8 mouse cellular contexts compared by ENCODE assay signal in the genomic region with DNA sequence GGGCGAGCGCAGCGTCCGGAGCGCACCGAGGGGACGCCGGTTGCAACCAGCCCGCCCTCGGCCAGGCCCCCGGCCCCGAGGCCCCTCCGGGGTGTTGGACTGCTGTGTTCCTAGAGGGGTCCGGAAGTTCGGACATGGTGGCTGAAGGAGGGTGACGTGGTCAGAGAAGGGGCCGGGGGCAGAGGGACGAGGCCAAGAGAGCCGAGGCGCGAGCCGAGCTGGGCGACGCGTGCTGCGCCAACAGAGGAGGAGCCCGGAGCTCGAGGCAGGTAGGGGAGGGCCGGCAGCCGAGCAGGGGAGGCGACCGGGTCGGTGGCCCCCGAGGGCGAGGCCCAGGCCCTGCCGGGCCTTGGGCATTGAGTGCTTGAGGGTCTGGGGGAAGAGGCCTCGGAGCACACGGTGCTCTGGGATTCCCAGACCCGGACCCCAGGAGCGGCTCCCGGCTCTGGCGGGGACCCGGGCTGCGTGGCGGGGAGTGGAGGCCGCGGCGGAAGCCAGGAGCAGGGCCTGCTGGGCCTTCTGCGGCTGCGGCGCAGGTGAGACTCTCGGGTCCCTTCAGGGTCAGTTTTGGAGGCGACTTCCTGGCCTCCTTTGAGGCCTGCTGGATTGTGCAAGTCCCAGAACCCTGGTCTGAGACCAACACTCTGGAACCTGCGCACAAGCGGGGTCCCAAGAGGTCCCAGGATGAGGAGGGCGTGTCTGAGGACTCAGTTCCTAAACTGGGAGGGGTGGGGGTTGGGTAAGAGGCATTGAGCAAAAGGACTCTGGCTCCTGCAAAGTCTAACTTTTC. TPM values are rescaled to one million over a fixed set of nuclear protein-coding genes. Genes with fewer than 3 reads are reported as not detected.
DNase-seq lines count a peak whose midpoint lies in the region; ATAC-seq lines count a peak whose summit lies in the region.

No protein-coding gene starts in this region.

- intact Hi-C loops in heart, postnatal 25 days (cut with DNase I) = no loop called here

- WGBS in heart, embryonic 13.5 days = under 1% methylated on average over 56 of the region's 56 CpGs
- under 1% methylated on average over 52 of the region's 56 CpGs for WGBS in hindbrain, embryonic 16.5 days
- under 1% methylated on average over 54 of the region's 56 CpGs for WGBS in neural tube, embryonic 11.5 days

- H3K4me3 ChIP-seq in heart, embryonic 13.5 days = peak overlapping the region; percentile 56
- H3K4me3 ChIP-seq in hindbrain, embryonic 16.5 days (ENCODE audit: low read length) = peak overlapping the region; percentile 38
- peak overlapping the region; percentile 37 for H3K4me3 ChIP-seq in neural tube, embryonic 11.5 days (ENCODE audit: low read depth, low read length)

- peak overlapping the region; percentile 58 for H3K9ac ChIP-seq in heart, embryonic 13.5 days
- no peak overlapping the region for H3K9ac ChIP-seq in hindbrain, embryonic 16.5 days (ENCODE audit: low read depth, low read length)
- no peak overlapping the region for H3K9ac ChIP-seq in neural tube, embryonic 11.5 days (ENCODE audit: low read length)

- no peak for DNase-seq in heart, postnatal 25 days (ENCODE audit: low spot score)
- peak; percentile 40 for DNase-seq in embryo, embryonic 9.5 days (ENCODE audit: extremely low spot score)
- peak; percentile 53 for DNase-seq in neural tube, embryonic 11.5 days (ENCODE audit: low spot score)
- DNase-seq in spleen, adult 18-20 months = no peak
- no peak for DNase-seq in ovary, adult 18-20 months (ENCODE audit: low spot score)

- peaks cover 3% of the 10 kb centered on the region; the same call in 1 of the 2 replicates for H3K9me3 ChIP-seq in heart, embryonic 13.5 days
- peaks cover 4% of the 10 kb centered on the region; the same call in 1 of the 2 replicates for H3K9me3 ChIP-seq in hindbrain, embryonic 16.5 days (ENCODE audit: control insufficient read depth, low read length)
- no peaks in the 10 kb centered on the region for H3K9me3 ChIP-seq in neural tube, embryonic 11.5 days (ENCODE audit: control insufficient read depth, low read length)

- H3K4me2 ChIP-seq in heart, embryonic 13.5 days = peak overlapping the region; percentile 74
- peak overlapping the region; percentile 58 for H3K4me2 ChIP-seq in hindbrain, embryonic 16.5 days (ENCODE audit: low read length)
- H3K4me2 ChIP-seq in neural tube, embryonic 11.5 days (ENCODE audit: low read depth) = peak overlapping the region; percentile 70

- H3K4me1 ChIP-seq in heart, embryonic 13.5 days = peaks cover 45% of the 10 kb centered on the region
- peaks cover 26% of the 10 kb centered on the region for H3K4me1 ChIP-seq in hindbrain, embryonic 16.5 days (ENCODE audit: control insufficient read depth, insufficient read depth, low read depth, low read length)
- peaks cover 9% of the 10 kb centered on the region for H3K4me1 ChIP-seq in neural tube, embryonic 11.5 days (ENCODE audit: control insufficient read depth, insufficient read depth, low read length)

- H3K27me3 ChIP-seq in heart, embryonic 13.5 days (replicated peaks) = peaks cover 99% of the 10 kb centered on the region
- peaks cover 71% of the 10 kb centered on the region for H3K27me3 ChIP-seq in hindbrain, embryonic 16.5 days (replicated peaks; ENCODE audit: control insufficient read depth, insufficient read depth, low read length)
- peaks cover 98% of the 10 kb centered on the region for H3K27me3 ChIP-seq in neural tube, embryonic 11.5 days (ENCODE audit: control insufficient read depth, insufficient read depth, low read length)

- H3K27ac ChIP-seq in heart, embryonic 13.5 days (replicated peaks) = no peak overlapping the region
- H3K27ac ChIP-seq in hindbrain, embryonic 16.5 days (ENCODE audit: low read depth, low read length) = no peak overlapping the region
- no peak overlapping the region for H3K27ac ChIP-seq in neural tube, embryonic 11.5 days (ENCODE audit: low read depth, low read length)

- no peaks in the 10 kb centered on the region for H3K36me3 ChIP-seq in heart, embryonic 13.5 days
- H3K36me3 ChIP-seq in hindbrain, embryonic 16.5 days (ENCODE audit: control insufficient read depth, insufficient read depth, low read length) = no peaks in the 10 kb centered on the region
- H3K36me3 ChIP-seq in neural tube, embryonic 11.5 days (ENCODE audit: control insufficient read depth, insufficient read depth, low read length) = no peaks in the 10 kb centered on the region

- ATAC-seq in heart, embryonic 13.5 days (ENCODE audit: extremely low read depth, insufficient number of reproducible peaks, low FRiP score, low TSS enrichment) = no peak
- peak; percentile 7; the same call in 1 of the 2 replicates for ATAC-seq in hindbrain, embryonic 16.5 days
- ATAC-seq in neural tube, embryonic 11.5 days (ENCODE audit: insufficient read depth, low FRiP score, low TSS enrichment) = no peak; the same call in 1 of the 2 replicates
- ATAC-seq in CD4-positive, CD25-positive, alpha-beta regulatory T cell, adult 4 months = no peak

RNA-seq across cellular contexts. Expression of gene Dmrta2, which starts 0.4 kb away (rescaled TPM):
- polyA plus RNA-seq in heart, embryonic 13.5 days (2015; fragmentation: Nextera tagmentation; extraction: Ambion mirVana) = 0.05 TPM in 1 of 2 replicates, not detected in the other
- total RNA-seq in heart, postnatal 25 days (2021) = under 1 TPM in 1 of 2 experiments, not detected in 1; 0.10 TPM
- 0.05 and 0.19 TPM in 2 replicates for polyA plus RNA-seq in hindbrain, embryonic 16.5 days (2015; fragmentation: Nextera tagmentation; extraction: Ambion mirVana)
- 0.12 and 0.14 TPM in 2 replicates for polyA plus RNA-seq in neural tube, embryonic 11.5 days (2014; fragmentation: Nextera tagmentation; extraction: Ambion mirVana)
- polyA plus RNA-seq in CD4-positive, CD25-positive, alpha-beta regulatory T cell, adult 4 months (2017; shearing (Covaris generic)) = not detected

Comparison
In these comparisons a context has a peak if more than half of its experiments do, and no peak if none do; other contexts are left out.
1. DNase-seq: peak in embryo, embryonic 9.5 days (single experiment) and neural tube, embryonic 11.5 days (single experiment); none in heart, postnatal 25 days (single experiment), spleen, adult 18-20 months (0 of 2) and ovary, adult 18-20 months (single experiment).
2. Peak in every context shown above with its lines, with median percentiles within 50 percentile points of each other: H3K4me2 ChIP-seq and H3K4me3 ChIP-seq.